ENCODE assay signal across 30 mouse cellular contexts in genomic region chr14:16670571-16670970, GRCm38 (mm10).
DNase-seq lines count a peak whose midpoint lies in the region; ATAC-seq lines count a peak whose summit lies in the region.
"Had no signal": no experiment of that assay in that cellular context is flagged by ENCODE, and none has a peak within 500 bp of the region (broad histone marks: within the 10 kb centered on the region; RNA-seq: fewer than 3 reads in every experiment).

No protein-coding gene starts in this region.

- peak; percentile 99 for ATAC-seq in frontal cortex, adult (ENCODE audit: low TSS enrichment)
- ATAC-seq in intestine, embryonic 16.5 days, result no peak
- ATAC-seq: forebrain, embryonic 15.5 days; hindbrain, postnatal 0 days; intestine, embryonic 15.5 days; midbrain, embryonic 16.5 days had no signal

- no peak for DNase-seq in frontal cortex, postnatal 25 days (ENCODE audit: low spot score in 2 of 2)
- peak; percentile 33 to 68 for DNase-seq in right cerebral cortex, postnatal 10 days (ENCODE audit: low spot score in 2 of 2)
- no peak for DNase-seq in right cerebral cortex, postnatal 25 days
- peak; percentile 18 to 21 for DNase-seq in left cerebral cortex, postnatal 36 days (ENCODE audit: low spot score in 2 of 2)
- DNase-seq in gastrocnemius, postnatal 36 days, result no peak
- DNase-seq: adrenal gland, postnatal 10 days; cerebellum, adult 11 months; cerebellum, adult 9-10 months; cerebellum, postnatal 36 days; embryo, embryonic 11 days; gastrocnemius, postnatal 25 days; heart, adult 18-20 months; heart, postnatal 36 days; kidney, adult 8-10 months; kidney, postnatal 4 days; lung, postnatal 36 days; thymus, postnatal 14 days had no signal

- H3K36me3 ChIP-seq in intestine, embryonic 16.5 days (ENCODE audit: control insufficient read depth, insufficient read depth, low read length), result no peaks in the 10 kb centered on the region
- H3K36me3 ChIP-seq: embryonic facial prominence, embryonic 12.5 days; forebrain, embryonic 15.5 days; hindbrain, embryonic 12.5 days; intestine, embryonic 15.5 days; limb, embryonic 12.5 days had no signal

- H3K4me2 ChIP-seq in intestine, embryonic 16.5 days (ENCODE audit: low read depth, low read length), result no peak overlapping the region
- H3K4me2 ChIP-seq: embryonic facial prominence, embryonic 12.5 days; forebrain, embryonic 15.5 days; heart, embryonic 11.5 days; hindbrain, embryonic 12.5 days; intestine, embryonic 15.5 days; limb, embryonic 12.5 days; midbrain, embryonic 11.5 days had no signal

- intact Hi-C loops in left cerebral cortex, postnatal 36 days (cut with DNase I), result no loop called here
- intact Hi-C loops in gastrocnemius, postnatal 36 days (cut with DNase I), result no loop called here

- H3K27ac ChIP-seq in intestine, embryonic 16.5 days (ENCODE audit: low read length), result no peak overlapping the region
- H3K27ac ChIP-seq: embryonic facial prominence, embryonic 12.5 days; forebrain, embryonic 15.5 days; hindbrain, embryonic 12.5 days; hindbrain, postnatal 0 days; intestine, embryonic 15.5 days; kidney, postnatal 0 days; limb, embryonic 12.5 days had no signal

- H3K9ac ChIP-seq in intestine, embryonic 16.5 days (ENCODE audit: low read depth, low read length), result no peak overlapping the region
- H3K9ac ChIP-seq: embryonic facial prominence, embryonic 12.5 days; forebrain, embryonic 15.5 days; hindbrain, embryonic 12.5 days; intestine, embryonic 15.5 days; limb, embryonic 12.5 days had no signal

- H3K4me3 ChIP-seq in intestine, embryonic 16.5 days (ENCODE audit: low read length), result no peak overlapping the region
- H3K4me3 ChIP-seq: embryonic facial prominence, embryonic 12.5 days; forebrain, embryonic 15.5 days; hindbrain, embryonic 12.5 days; intestine, embryonic 15.5 days; limb, embryonic 12.5 days had no signal

- H3K4me1 ChIP-seq in intestine, embryonic 16.5 days (ENCODE audit: control insufficient read depth, insufficient read depth, low read length), result no peaks in the 10 kb centered on the region
- H3K4me1 ChIP-seq: embryonic facial prominence, embryonic 12.5 days; forebrain, embryonic 15.5 days; hindbrain, embryonic 12.5 days; intestine, embryonic 15.5 days; limb, embryonic 12.5 days had no signal

- whole genome bisulfite sequencing in intestine, embryonic 16.5 days, result 72% methylated on average over 3 of the region's 3 CpGs

- no peaks in the 10 kb centered on the region for H3K27me3 ChIP-seq in intestine, embryonic 16.5 days (replicated peaks; ENCODE audit: control insufficient read depth, insufficient read depth, low read length)
- H3K27me3 ChIP-seq: CH12.LX; embryonic facial prominence, embryonic 12.5 days; forebrain, embryonic 15.5 days; hindbrain, embryonic 12.5 days; intestine, embryonic 15.5 days; limb, embryonic 12.5 days had no signal

- no peaks in the 10 kb centered on the region for H3K9me3 ChIP-seq in intestine, embryonic 16.5 days (ENCODE audit: control insufficient read depth, low read length)
- H3K9me3 ChIP-seq: embryonic facial prominence, embryonic 12.5 days; forebrain, embryonic 15.5 days; hindbrain, embryonic 12.5 days; intestine, embryonic 15.5 days; limb, embryonic 12.5 days had no signal

Comparison
In these comparisons a context has a peak if more than half of its experiments do, and no peak if none do; other contexts are left out.
1. DNase-seq: peak in right cerebral cortex, postnatal 10 days (2 of 2) and left cerebral cortex, postnatal 36 days (2 of 2); none in frontal cortex, postnatal 25 days (0 of 2), right cerebral cortex, postnatal 25 days (single experiment) and gastrocnemius, postnatal 36 days (0 of 2).